Mouse (Mus musculus) testis, adult 2 months (tissue): ENCODE data around the gene Trmo. TPM values are rescaled to one million over a fixed set of nuclear protein-coding genes. Genes with fewer than 3 reads are reported as not detected.

Experiments used
- H3K27ac ChIP-seq: fragments of 200-500 bp; 2 replicates; pipeline ENCODE4 v1.5.1; 2012; ENCODE audit warnings: low read depth, low read length; ENCODE audit not compliant: control insufficient read depth, insufficient read depth
- H3K27me3 ChIP-seq: fragments of 200-500 bp; 2 replicates; pipeline ENCODE4 v1.6.1; 2012; ENCODE audit warnings: mild to moderate bottlenecking, low read length, moderate library complexity; ENCODE audit not compliant: control insufficient read depth, insufficient read depth
- H3K36me3 ChIP-seq: fragments of 200-500 bp; 2 replicates; pipeline ENCODE4 v1.6.1; 2012; ENCODE audit warnings: mild to moderate bottlenecking, low read length; ENCODE audit not compliant: control insufficient read depth, insufficient read depth
- H3K4me1 ChIP-seq: fragments of 200-500 bp; 2 replicates; pipeline ENCODE4 v1.6.1; 2012; ENCODE audit warnings: low read length; ENCODE audit not compliant: control insufficient read depth, insufficient read depth
- H3K4me3 ChIP-seq: fragments of 200-500 bp; 2 replicates; pipeline ENCODE4 v1.5.1; 2012; ENCODE audit warnings: low read depth, mild to moderate bottlenecking, low read length, moderate library complexity, mixed read lengths; ENCODE audit not compliant: control insufficient read depth
- CTCF ChIP-seq: fragments of 200-500 bp; IDR thresholded peaks from 2 replicates; pipeline ENCODE4 v1.5.1; 2012; ENCODE audit warnings: low read depth, mild to moderate bottlenecking, inconsistent platforms, low read length, moderate library complexity; ENCODE audit not compliant: control insufficient read depth, insufficient read depth, insufficient replicate concordance
- POLR2A ChIP-seq: fragments of 200-500 bp; IDR thresholded peaks from 2 replicates; pipeline ENCODE4 v1.6.1; 2012; ENCODE audit warnings: low read depth, mild to moderate bottlenecking, inconsistent platforms, low read length, moderate library complexity; ENCODE audit not compliant: control insufficient read depth
- polyA plus RNA-seq: library from polyadenylated mRNA; depleted of rRNA; stranded (reverse); fragments of >200 nt; gene quantifications from 2 replicates; pipeline ENCODE4 v1.2.3, GENCODE M21; 2012

Gene Trmo
- polyA plus RNA-seq, 1 experiment, result 12.1 TPM

DNA sequence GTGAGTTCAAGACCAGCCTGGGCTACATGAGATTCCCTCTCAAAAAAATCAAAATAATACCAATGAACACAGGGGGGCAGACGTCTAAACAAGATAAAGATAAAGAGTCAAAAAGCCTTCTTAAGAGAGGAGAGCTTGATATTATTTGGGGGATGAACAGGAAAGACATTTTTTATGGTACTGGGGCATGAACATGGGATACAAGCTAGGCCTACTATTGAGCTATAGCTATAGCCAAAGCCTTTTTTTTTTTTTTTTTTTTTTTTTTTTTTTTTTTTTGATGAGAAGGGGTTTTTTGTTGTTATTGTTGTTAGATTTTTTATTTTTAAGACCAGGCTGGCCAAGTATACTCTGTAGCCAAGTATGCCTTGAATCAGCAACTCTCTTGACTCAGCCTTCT, 22.9 kb upstream of the Trmo start:
- no peaks in the 10 kb centered on the region for H3K4me1 ChIP-seq
- no peak overlapping the region for H3K27ac ChIP-seq
- H3K4me3 ChIP-seq, result peak overlapping the region; percentile 76
- no peak for TF ChIP-seq POLR2A
- no peak for TF ChIP-seq CTCF
- no peaks in the 10 kb centered on the region for H3K27me3 ChIP-seq
- H3K36me3 ChIP-seq, result no peaks in the 10 kb centered on the region

GRCm38 (mm10) chr4:46411489-46411888, 22.3 kb upstream of the Trmo start:
- no peak for TF ChIP-seq POLR2A
- no peak for TF ChIP-seq CTCF
- Histone ChIP-seq H3K4me3 (peak overlapping the region; percentile 43), H3K4me1 (no peaks in the 10 kb centered on the region), H3K36me3 (no peaks in the 10 kb centered on the region), H3K27me3 (no peaks in the 10 kb centered on the region), H3K27ac (no peak overlapping the region)

- no peaks in the 10 kb centered on the region for H3K36me3 ChIP-seq
- no peaks in the 10 kb centered on the region for H3K27me3 ChIP-seq
- peak overlapping the region; percentile 42 for H3K4me3 ChIP-seq
- TF ChIP-seq CTCF, result no peak
- no peak for TF ChIP-seq POLR2A
- H3K27ac ChIP-seq, result no peak overlapping the region
- no peaks in the 10 kb centered on the region for H3K4me1 ChIP-seq
These were observed 21.4 kb upstream of the Trmo start for GRCm38 (mm10) chr4:46410677-46411076.

DNA sequence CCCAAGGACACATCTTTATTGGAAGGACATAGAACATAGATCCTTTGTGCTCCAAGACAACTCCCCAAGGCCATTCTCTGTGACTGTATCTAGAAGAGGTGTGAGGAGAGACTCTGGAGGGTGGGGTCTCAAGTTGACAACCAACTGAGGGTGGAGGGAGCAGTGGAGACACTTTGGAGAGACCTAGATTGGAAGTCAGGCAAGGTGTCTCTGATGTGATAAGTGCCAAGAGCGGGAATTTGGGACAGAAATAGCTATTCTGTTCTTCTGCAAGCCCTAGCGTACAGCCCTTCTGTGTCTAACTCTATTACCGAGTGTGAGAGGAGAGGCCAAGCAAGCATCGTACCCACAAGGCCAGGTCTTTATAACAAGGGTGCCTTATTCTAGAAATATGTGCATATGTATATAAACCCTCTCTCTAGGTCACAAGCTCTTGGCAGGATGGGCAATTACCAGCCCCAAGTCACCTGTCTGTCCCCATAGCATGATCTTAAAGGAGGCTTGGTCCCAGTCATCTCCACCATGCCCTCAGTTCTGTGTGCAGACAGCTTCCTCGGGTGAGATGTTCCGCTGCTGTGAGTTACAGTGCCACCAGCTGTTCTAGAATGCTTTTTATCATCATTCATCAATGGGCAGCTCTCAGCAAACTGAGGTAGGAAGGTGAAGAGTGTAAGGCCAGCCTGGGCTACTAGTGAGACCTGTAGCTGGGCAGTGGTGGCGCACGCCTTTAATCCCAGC, 17.9 kb upstream of the Trmo start:
- H3K27ac ChIP-seq, result no peak overlapping the region
- H3K27me3 ChIP-seq, result no peaks in the 10 kb centered on the region

GRCm38 (mm10) chr4:46404042-46404795, 15.0 kb upstream of the Trmo start:
- no peak overlapping the region for H3K4me3 ChIP-seq
- no peaks in the 10 kb centered on the region for H3K27me3 ChIP-seq
- TF ChIP-seq CTCF (no peak), POLR2A (no peak)
- no peaks in the 10 kb centered on the region for H3K4me1 ChIP-seq
- H3K27ac ChIP-seq, result no peak overlapping the region
- no peaks in the 10 kb centered on the region for H3K36me3 ChIP-seq

More for the DNA sequence above, 17.9 kb upstream of the Trmo start:
- Histone ChIP-seq H3K4me1 (no peaks in the 10 kb centered on the region), H3K36me3 (no peaks in the 10 kb centered on the region), H3K4me3 (no peak overlapping the region)
- TF ChIP-seq POLR2A (no peak), CTCF (no peak)

DNA sequence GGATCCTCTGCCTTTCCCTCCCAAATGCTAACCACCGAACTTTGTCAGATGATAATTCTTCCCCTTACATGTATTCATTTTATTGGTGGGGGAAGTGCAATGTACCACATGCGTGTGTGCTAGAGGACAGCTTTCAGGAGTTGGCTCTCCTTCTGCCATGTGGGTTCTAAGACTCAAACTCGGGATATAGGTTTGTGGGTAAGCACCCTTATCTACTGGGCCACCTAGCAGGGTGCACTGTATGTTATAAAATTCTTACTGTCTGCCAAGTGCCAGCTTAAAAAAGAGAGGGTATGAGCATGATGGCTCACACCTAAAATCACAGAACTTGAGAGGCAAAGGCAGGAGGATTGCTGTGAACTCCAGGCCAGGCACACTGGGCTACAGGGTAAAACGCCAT, 9.6 kb upstream of the Trmo start:
- Histone ChIP-seq H3K27me3 (no peaks in the 10 kb centered on the region), H3K36me3 (no peaks in the 10 kb centered on the region), H3K4me3 (no peak overlapping the region), H3K4me1 (no peaks in the 10 kb centered on the region), H3K27ac (no peak overlapping the region)
- no peak for TF ChIP-seq POLR2A
- TF ChIP-seq CTCF, result no peak

DNA sequence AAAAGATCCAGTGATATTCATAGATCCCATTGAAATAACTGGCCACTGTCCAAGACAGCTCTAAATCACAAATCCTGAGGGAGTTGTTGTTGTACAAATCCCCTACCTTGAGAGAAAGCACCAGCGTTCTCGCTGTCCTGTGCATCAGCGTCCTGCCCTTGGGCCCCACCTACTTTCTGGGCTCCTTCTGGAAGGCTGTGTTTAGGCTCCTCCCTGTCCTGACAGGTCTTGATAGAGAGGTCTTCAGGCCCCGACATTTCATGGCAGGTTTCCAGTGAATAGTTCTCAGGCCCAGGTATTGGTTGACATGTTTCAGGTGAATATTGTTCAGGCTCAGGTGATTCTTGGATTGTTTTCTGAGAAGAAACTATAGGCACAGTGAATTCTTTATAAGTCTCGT, 6.5 kb upstream of the Trmo start:
- Histone ChIP-seq H3K4me1 (no peaks in the 10 kb centered on the region), H3K4me3 (no peak overlapping the region), H3K27ac (no peak overlapping the region), H3K27me3 (no peaks in the 10 kb centered on the region), H3K36me3 (no peaks in the 10 kb centered on the region)
- no peak for TF ChIP-seq CTCF
- TF ChIP-seq POLR2A, result no peak

DNA sequence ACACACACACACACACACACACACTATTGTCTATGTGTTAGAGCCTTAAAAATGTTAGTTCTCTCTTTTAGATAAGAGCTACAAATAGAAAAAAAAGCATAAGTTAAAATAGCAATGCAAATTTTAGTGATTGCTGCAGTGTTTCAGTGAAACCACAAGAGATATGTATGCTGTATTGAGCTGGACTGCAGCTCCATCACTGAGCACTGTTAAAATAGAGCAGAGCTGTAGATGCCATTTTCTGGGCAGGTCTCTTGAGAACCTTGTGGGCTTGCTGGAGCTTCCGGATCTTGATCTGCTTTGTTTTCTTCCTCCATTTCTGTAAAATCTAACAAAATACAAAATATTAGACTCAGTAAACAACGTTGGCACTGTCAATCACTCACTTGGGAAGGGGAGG, 5.2 kb upstream of the Trmo start:
- Histone ChIP-seq H3K27me3 (no peaks in the 10 kb centered on the region), H3K4me1 (no peaks in the 10 kb centered on the region; the same call in 1 of the 2 replicates), H3K27ac (no peak overlapping the region), H3K4me3 (no peak overlapping the region), H3K36me3 (no peaks in the 10 kb centered on the region)
- TF ChIP-seq CTCF (no peak), POLR2A (no peak)
